Mouse (Mus musculus) spleen, adult 2 months (tissue): ENCODE results near the gene Psmd12. TPM values are rescaled to one million over a fixed set of nuclear protein-coding genes. Genes with fewer than 3 reads are reported as not detected.
A peak's percentile ranks its signal among the peaks of the same experiment; 100 is the strongest.

Source experiments
- DNase-seq, 2 experiments: peaks; one replicate each; pipeline versions ENCODE4 v3.0.0 to v3.0.0-alpha.2; 2012 to 2021; ENCODE audit warnings: low spot score in 2 of 2, low read depth in 1 of 2
- H3K27ac ChIP-seq: fragments of 200-500 bp; 2 replicates; pipeline ENCODE4 v1.5.1; 2012; ENCODE audit warnings: low read length, inconsistent platforms; ENCODE audit not compliant: insufficient read depth
- H3K27me3 ChIP-seq: fragments of 200-500 bp; 2 replicates; pipeline ENCODE4 v1.6.1; 2012; ENCODE audit warnings: mild to moderate bottlenecking, moderate library complexity, low read length, inconsistent platforms; ENCODE audit not compliant: control insufficient read depth, insufficient read depth
- H3K36me3 ChIP-seq: fragments of 200-500 bp; 2 replicates; pipeline ENCODE4 v1.6.1; 2012; ENCODE audit warnings: mild to moderate bottlenecking, low read length, inconsistent platforms; ENCODE audit not compliant: control insufficient read depth, insufficient read depth
- H3K4me1 ChIP-seq: fragments of 200-500 bp; 2 replicates; pipeline ENCODE4 v1.6.1; 2011; ENCODE audit warnings: inconsistent platforms; ENCODE audit not compliant: control insufficient read depth, insufficient read depth, insufficient read length
- H3K4me3 ChIP-seq: fragments of 200-500 bp; 2 replicates; pipeline ENCODE4 v1.5.1; 2011; ENCODE audit warnings: mild to moderate bottlenecking, inconsistent platforms; ENCODE audit not compliant: insufficient read depth, insufficient read length; ENCODE audit errors: extremely low read depth
- CTCF ChIP-seq: fragments of 200-500 bp; IDR thresholded peaks from 2 replicates; pipeline ENCODE4 v1.5.1; 2011; ENCODE audit warnings: mild to moderate bottlenecking, inconsistent platforms; ENCODE audit not compliant: insufficient read depth, insufficient read length, insufficient replicate concordance; ENCODE audit errors: extremely low read depth
- POLR2A ChIP-seq: fragments of 200-500 bp; IDR thresholded peaks from 2 replicates; pipeline ENCODE4 v1.6.1; 2011; ENCODE audit warnings: low read depth, low read length, inconsistent platforms
- WGBS: fragments of 180-500 bp; shearing (Covaris S2); methylation state at CpG from one replicate; pipeline ENCODE4 v1.1.7; 2018; 5-methylcytosine and 5-hydroxymethylcytosine counted together
- polyA plus RNA-seq: library from polyadenylated mRNA; depleted of rRNA; stranded (reverse); fragments of >200 nt; gene quantifications from 2 replicates; pipeline ENCODE4 v1.2.3, GENCODE M21; 2012; rRNA removed

Gene Psmd12
- polyA plus RNA-seq, 1 experiment = 5.1 TPM

DNA sequence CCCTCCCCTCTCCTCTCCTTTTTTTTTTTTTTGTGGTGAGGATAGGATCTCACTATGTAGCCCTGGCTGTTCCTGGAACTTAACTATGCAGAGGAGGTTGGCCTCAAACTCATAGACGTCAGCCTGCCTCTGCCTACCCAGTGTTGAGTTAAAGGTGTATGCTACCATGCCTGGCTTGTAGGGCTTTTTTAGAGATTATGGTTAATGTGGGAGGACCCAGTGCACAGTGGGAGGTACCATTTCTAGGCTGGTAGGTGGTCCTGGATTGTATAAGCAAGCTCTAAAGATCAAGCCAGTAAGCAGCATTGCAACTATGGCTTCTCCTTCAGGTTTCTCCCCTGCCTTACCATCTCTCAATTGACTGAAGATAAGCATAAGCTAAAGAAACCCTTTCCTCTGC is 61.1 kb downstream of the Psmd12 start:
- 67% methylated on average over 1 of the region's 1 CpGs for WGBS
- Histone ChIP-seq H3K4me1 (peaks cover 6% of the 10 kb centered on the region; the same call in 1 of the 2 replicates), H3K27me3 (no peaks in the 10 kb centered on the region), H3K4me3 (no peak overlapping the region), H3K27ac (no peak overlapping the region), H3K36me3 (no peaks in the 10 kb centered on the region)
- no peak for DNase-seq
- no peak for TF ChIP-seq POLR2A
- TF ChIP-seq CTCF = no peak

DNA sequence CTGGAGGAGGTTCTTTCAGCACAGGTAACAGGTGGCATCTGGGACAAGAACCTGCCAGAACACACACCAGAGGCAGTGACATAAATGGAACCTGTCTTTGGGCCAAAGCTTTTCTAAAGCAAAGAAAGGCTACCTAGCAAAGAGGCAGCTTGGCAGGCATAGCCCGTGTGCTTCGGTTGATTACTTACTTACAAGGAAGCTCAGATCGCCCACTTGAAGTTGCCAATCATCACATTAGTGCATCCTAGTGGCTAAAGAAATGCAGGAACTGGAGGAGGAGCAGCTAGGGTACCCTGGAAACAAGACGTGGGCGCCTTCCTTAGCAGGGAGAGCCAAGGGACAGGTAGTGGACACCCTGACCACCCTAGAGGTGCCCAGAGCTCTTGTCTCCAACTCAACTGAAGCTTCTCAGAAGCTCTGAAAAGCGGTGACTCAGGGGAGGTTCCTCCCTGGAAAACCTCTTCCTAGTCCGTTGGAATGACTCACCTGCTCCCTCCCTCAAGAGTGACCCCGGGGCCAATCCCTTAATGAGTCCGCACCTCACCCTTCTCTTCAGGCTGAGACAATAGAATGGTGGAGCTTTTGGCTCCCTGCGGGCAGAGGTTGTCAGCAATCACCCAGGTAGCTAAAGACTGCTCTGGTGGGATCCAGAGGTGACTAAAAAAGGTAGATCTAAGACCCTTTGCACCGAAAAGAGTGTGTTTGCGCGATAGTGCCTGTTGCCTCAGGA is 66.6 kb downstream of the Psmd12 start:
- WGBS = 78% methylated on average over 13 of the region's 13 CpGs
- H3K4me1 ChIP-seq = peaks cover 7% of the 10 kb centered on the region
- H3K4me3 ChIP-seq = no peak overlapping the region

DNA sequence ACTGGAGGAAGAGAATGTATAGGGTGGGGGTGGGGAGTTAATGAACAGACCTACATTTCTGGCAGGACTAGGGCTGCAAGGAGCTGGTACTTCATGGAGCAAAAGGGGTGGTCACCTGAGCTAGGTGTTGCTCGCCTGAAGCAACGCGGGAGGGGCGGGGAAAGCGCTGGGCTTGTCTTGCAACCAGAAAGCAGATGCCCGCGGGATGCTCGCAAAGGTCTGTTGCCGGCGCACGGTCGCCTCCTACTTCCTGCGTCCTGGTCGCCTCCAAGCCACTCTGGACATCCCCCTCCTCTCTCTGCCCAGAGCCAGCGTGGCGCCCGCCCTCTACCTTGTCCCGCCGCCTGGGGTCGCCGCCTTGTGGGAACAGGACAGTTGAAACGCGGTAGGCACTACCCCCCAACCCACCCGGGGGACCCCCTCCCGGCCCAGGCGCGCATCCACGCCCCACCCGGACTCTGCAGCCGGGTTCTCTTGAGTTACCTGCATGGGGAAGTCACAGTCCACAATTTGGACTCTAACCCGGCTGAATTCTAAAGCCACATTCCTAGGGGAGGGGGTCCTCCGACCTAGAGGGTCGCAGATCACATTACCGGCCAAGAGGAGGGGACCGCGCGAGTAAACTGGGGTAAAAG is 67.5 kb downstream of the Psmd12 start:
- TF ChIP-seq POLR2A = no peak
- no peak for TF ChIP-seq CTCF
- Histone ChIP-seq H3K27ac (no peak overlapping the region), H3K36me3 (peaks cover 4% of the 10 kb centered on the region), H3K4me1 (peaks cover 7% of the 10 kb centered on the region), H3K4me3 (peak overlapping the region; percentile 94), H3K27me3 (peaks cover 8% of the 10 kb centered on the region)
- peak in 1 of 2 experiments; percentile 16 for DNase-seq
- under 1% methylated on average over 37 of the region's 37 CpGs for WGBS

More for the DNA sequence above, 66.6 kb downstream of the Psmd12 start:
- H3K27ac ChIP-seq = no peak overlapping the region
- DNase-seq = no peak
- H3K27me3 ChIP-seq = peaks cover 8% of the 10 kb centered on the region
- TF ChIP-seq POLR2A (no peak), CTCF (no peak)
- H3K36me3 ChIP-seq = peaks cover 1% of the 10 kb centered on the region

DNA sequence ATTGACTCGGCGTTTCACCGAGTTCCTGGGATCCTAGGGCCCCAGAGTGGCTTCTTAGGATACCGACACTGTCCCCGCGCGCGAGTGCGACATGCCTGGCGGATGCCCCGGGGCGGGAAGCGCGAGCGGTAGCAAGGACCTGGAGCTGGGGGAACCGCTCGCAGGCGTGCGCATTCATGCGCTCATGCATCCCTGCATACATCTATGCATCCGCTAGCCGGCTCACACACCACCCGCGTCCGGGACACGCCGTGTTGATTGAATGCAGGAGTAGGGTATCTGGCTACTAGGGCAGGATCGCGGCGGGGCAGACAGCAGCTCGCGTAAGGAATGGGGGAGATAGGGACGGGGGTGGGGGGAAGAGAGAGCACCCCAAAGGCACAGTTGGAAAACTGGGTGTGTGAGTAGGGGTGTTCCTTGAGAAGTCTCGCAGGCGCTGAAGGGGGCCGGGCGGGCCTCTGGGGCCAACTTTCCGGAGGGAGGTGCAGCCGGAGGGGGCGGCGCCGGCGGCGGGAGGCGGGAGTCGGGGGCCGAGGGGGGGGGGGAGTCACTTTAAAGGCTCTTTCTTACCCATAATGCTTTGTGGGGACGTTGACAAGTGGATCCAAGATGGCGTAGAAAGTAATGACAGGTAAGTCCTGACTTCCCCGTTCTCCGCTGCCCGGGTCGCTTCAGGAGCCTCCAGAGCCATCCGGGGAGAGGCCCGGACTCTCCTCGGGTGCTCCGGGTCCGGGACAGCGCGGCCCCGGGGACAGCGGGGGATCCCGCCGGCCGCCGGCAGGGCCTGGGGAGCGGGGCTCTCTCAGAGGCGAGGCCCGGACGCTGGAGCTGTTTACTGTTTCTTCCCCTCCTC is 68.3 kb downstream of the Psmd12 start, which contains the start of gene Helz:
TSS of gene Helz (plus strand) at position 580 of the 853 bp plus-strand sequence.
- H3K27ac ChIP-seq = peak within 1 kb of the TSS; percentile 68; the same call in 1 of the 2 replicates

DNA sequence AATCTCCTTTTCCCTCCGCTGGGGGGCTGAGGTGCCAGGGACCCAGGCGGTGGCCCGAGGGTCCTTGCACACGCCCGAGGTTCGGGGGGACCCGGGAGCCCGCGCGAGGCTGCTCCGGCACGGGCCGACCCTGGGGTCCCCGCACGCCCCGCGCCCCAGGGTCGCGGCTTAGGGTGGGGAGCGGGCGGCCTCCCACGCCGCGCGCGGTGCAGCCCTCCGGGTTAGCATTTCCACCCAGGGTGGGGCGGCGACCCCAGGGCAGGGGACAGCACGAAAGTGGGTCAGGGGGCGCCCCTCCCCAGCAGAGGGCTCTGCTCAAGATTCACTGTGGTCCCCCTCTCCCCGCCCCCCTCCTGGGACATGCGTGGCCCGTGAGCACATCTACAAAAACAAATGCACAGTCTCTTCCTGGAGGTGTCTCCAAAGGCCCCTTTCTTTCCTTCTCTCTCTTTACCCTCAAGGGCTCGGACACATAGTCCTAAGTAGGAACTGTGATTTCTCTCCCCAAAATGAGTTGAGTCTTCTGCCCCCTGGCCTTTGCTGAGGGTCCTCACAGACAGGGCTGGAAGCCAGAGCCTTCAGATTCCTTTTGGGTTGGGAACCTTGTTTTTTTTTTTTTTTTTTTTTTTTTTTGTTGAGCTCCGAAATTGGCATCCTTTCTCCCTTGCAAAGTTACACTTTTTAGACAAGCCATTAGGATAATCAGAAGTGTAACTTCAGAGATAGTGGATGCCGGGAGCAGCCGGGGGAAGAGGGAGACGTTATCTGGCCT is 69.1 kb downstream of the Psmd12 start:
- peak overlapping the region; percentile 68; the same call in 1 of the 2 replicates for H3K27ac ChIP-seq
- 8% methylated on average over 33 of the region's 39 CpGs for WGBS
- peaks cover 8% of the 10 kb centered on the region for H3K27me3 ChIP-seq
- H3K4me1 ChIP-seq = peaks cover 7% of the 10 kb centered on the region
- DNase-seq = peak in 1 of 2 experiments; percentile 18
- H3K36me3 ChIP-seq = peaks cover 8% of the 10 kb centered on the region
- TF ChIP-seq POLR2A (no peak), CTCF (no peak)
- peak overlapping the region; percentile 94 for H3K4me3 ChIP-seq

More for the DNA sequence above, 68.3 kb downstream of the Psmd12 start, which contains the start of gene Helz:
- Histone ChIP-seq H3K4me1 (peaks cover 7% of the 10 kb centered on the region), H3K36me3 (peaks cover 5% of the 10 kb centered on the region), H3K27me3 (peaks cover 8% of the 10 kb centered on the region), H3K4me3 (peak within 1 kb of the TSS; percentile 94)
- 1% methylated on average over 67 of the region's 70 CpGs for WGBS
- peak; percentile 66 for DNase-seq
- TF ChIP-seq CTCF = no peak
- peak; percentile 24; the same call in 1 of the 2 replicates for TF ChIP-seq POLR2A

Other genes starting within 250 kb of the Psmd12 start
- gene Pitpnc1, start 8.8 kb upstream of the Psmd12 start, polyA plus RNA-seq = 6.4 TPM in 2 replicates
- 18.3 and 23.3 TPM in 2 replicates for gene Helz, start 68.4 kb downstream of the Psmd12 start, polyA plus RNA-seq
- gene Cacng1, start 237.0 kb downstream of the Psmd12 start, polyA plus RNA-seq = 0.33 and 0.39 TPM in 2 replicates